Mouse (Mus musculus) hindbrain, embryonic 11.5 days (tissue): Measurements from ENCODE around the gene Pgm5. TPM values are rescaled to one million over a fixed set of nuclear protein-coding genes. Genes with fewer than 3 reads are reported as not detected.
"Not testable (repeated sequence)": the region's sequence is repeated elsewhere in the genome, so short reads cannot be mapped to it uniquely, and the experiment has no call there.

Experiments used
- ATAC-seq: fragments of 200-750 bp; cut with Nextera tagmentation; 2 replicates; pipeline ENCODE4 v1.8.0; 2017; ENCODE audit warnings: mild to moderate bottlenecking, moderate TSS enrichment, moderate library complexity; ENCODE audit not compliant: low FRiP score
- DNase-seq: peaks from one replicate; pipeline ENCODE4 v3.0.0-alpha.2; 2015; ENCODE audit warnings: low spot score
- H3K27ac ChIP-seq: fragments of 300-500 bp; sonication (generic); 2 replicates; pipeline ENCODE4 v1.5.1; 2014; ENCODE audit warnings: mild to moderate bottlenecking, low read depth, low read length
- H3K27me3 ChIP-seq: fragments of 300-500 bp; sonication (generic); 2 replicates; pipeline ENCODE4 v1.6.1; 2014; ENCODE audit warnings: mild to moderate bottlenecking, low read length, moderate library complexity, mixed read lengths; ENCODE audit not compliant: control insufficient read depth, insufficient read depth
- H3K36me3 ChIP-seq: fragments of 300-500 bp; sonication (generic); 2 replicates; pipeline ENCODE4 v1.6.1; 2014; ENCODE audit warnings: mild to moderate bottlenecking, low read length, moderate library complexity, mixed read lengths; ENCODE audit not compliant: control insufficient read depth, insufficient read depth
- H3K4me1 ChIP-seq: fragments of 300-500 bp; sonication (generic); replicated peaks from 2 replicates; pipeline ENCODE4 v1.6.1; 2014; ENCODE audit warnings: low read length, mixed read lengths; ENCODE audit not compliant: control insufficient read depth, insufficient read depth
- H3K4me2 ChIP-seq: fragments of 300-500 bp; sonication (generic); replicated peaks from 2 replicates; pipeline ENCODE4 v1.6.1; 2014; ENCODE audit warnings: mild to moderate bottlenecking, low read depth, low read length
- H3K4me3 ChIP-seq: fragments of 300-500 bp; sonication (generic); 2 replicates; pipeline ENCODE4 v1.5.1; 2014; ENCODE audit warnings: low read depth, low read length
- H3K9ac ChIP-seq: fragments of 300-500 bp; sonication (generic); 2 replicates; pipeline ENCODE4 v1.6.1; 2014; ENCODE audit warnings: low read depth, low read length
- H3K9me3 ChIP-seq: fragments of 300-500 bp; sonication (generic); 2 replicates; pipeline ENCODE4 v1.6.1; 2016; ENCODE audit warnings: low read length; ENCODE audit not compliant: control insufficient read depth
- WGBS: fragments of 180-500 bp; shearing (Covaris S2); extraction: QIAGEN DNeasy Blood & Tissue Kit; methylation state at CpG from one replicate; pipeline ENCODE4 v1.1.7; 2014; 5-methylcytosine and 5-hydroxymethylcytosine counted together
- polyA plus RNA-seq: library from polyadenylated mRNA; unstranded; fragments of >200 nt; fragmentation: Nextera tagmentation; extraction: Ambion mirVana; gene quantifications from 2 replicates; pipeline ENCODE4 v1.2.1, GENCODE M21; 2014

Pgm5 gene
- polyA plus RNA-seq, 1 experiment from 2014 or later, result 1.2 TPM

DNA sequence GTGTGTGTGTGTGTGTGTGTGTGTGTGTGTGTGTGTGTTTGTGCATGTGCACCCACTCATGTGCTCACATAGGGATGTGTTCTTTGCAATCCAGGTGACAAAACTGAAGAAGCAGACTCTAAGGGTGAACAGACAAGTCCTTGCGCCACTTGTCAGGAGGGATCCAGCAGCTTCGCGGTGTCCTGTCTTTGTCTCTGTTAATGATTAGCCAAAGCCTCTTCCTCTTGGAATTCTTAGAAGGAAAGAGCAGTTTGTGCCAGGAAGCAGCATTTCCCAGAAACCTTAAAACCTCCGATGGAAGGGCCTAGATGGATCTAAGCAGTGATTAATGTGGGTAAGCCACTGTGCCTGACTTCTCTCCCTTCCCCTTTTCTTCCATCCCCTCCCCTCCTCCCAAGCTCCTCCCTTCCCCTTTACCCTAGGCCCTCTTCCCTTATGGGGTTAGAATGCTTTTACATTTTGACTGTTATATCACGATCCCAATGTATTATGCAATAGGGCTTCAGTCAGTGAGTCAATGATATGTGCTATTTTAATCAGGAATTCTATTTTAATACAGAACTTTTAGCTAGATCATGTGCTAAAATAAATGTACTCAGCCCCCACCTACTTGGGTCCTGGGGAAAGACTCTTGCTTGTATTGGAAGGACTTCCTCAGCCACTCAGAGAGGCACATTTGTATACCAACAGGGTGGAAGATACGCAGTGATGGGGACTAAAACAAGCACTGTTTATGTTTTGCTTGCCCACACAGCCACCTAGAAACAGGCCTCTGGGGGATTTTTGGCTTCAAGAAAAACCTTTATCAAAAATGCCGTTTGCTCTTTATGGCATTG is 154.4 kb downstream of the Pgm5 start:
- ATAC-seq, result no peak

GRCm38 (mm10) chr19:24705395-24705794 is 156.3 kb downstream of the Pgm5 start:
- no peaks in the 10 kb centered on the region for H3K36me3 ChIP-seq
- H3K4me2 ChIP-seq, result no peak overlapping the region
- no peak overlapping the region for H3K27ac ChIP-seq
- H3K27me3 ChIP-seq, result no peaks in the 10 kb centered on the region
- H3K9ac ChIP-seq, result no peak overlapping the region
- 79% methylated on average over 1 of the region's 1 CpGs for WGBS
- H3K9me3 ChIP-seq, result no peaks in the 10 kb centered on the region
- H3K4me3 ChIP-seq, result no peak overlapping the region
- ATAC-seq, result no peak
- peak; percentile 78 for DNase-seq
- H3K4me1 ChIP-seq, result no peaks in the 10 kb centered on the region

More for the DNA sequence above, 154.4 kb downstream of the Pgm5 start:
- no peaks in the 10 kb centered on the region for H3K9me3 ChIP-seq
- H3K27ac ChIP-seq, result no peak overlapping the region
- WGBS, result 68% methylated on average over 7 of the region's 7 CpGs
- no peak overlapping the region for H3K4me2 ChIP-seq
- H3K4me1 ChIP-seq, result no peaks in the 10 kb centered on the region
- no peaks in the 10 kb centered on the region for H3K27me3 ChIP-seq
- H3K9ac ChIP-seq, result no peak overlapping the region
- no peak for DNase-seq
- H3K4me3 ChIP-seq, result no peak overlapping the region
- no peaks in the 10 kb centered on the region for H3K36me3 ChIP-seq

- Histone ChIP-seq H3K9me3 (no peaks in the 10 kb centered on the region), H3K9ac (no peak overlapping the region), H3K36me3 (no peaks in the 10 kb centered on the region), H3K27ac (no peak overlapping the region), H3K4me3 (no peak overlapping the region), H3K4me2 (no peak overlapping the region), H3K27me3 (no peaks in the 10 kb centered on the region), H3K4me1 (no peaks in the 10 kb centered on the region)
- no peak for ATAC-seq
- WGBS, result 80% methylated on average over 2 of the region's 2 CpGs
- DNase-seq, result no peak
Observed at GRCm38 (mm10) chr19:24704326-24704725, 157.3 kb downstream of the Pgm5 start.

- DNase-seq (no peak), ATAC-seq (no peak)
- Histone ChIP-seq H3K36me3 (no peaks in the 10 kb centered on the region), H3K9me3 (no peaks in the 10 kb centered on the region), H3K9ac (no peak overlapping the region), H3K27ac (no peak overlapping the region), H3K4me1 (no peaks in the 10 kb centered on the region), H3K4me2 (no peak overlapping the region), H3K27me3 (no peaks in the 10 kb centered on the region), H3K4me3 (no peak overlapping the region)
- WGBS, result 75% methylated on average over 8 of the region's 8 CpGs
Observed at GRCm38 (mm10) chr19:24703680-24704079, 158.0 kb downstream of the Pgm5 start.

GRCm38 (mm10) chr19:24703168-24703567 is 158.5 kb downstream of the Pgm5 start:
- H3K4me1 ChIP-seq, H3K36me3 ChIP-seq, ATAC-seq, H3K9me3 ChIP-seq, H3K4me3 ChIP-seq, H3K27ac ChIP-seq, H3K27me3 ChIP-seq, DNase-seq, H3K9ac ChIP-seq, H3K4me2 ChIP-seq: not testable (repeated sequence)
- 71% methylated on average over 1 of the region's 1 CpGs for WGBS

GRCm38 (mm10) chr19:24701716-24702115 is 159.9 kb downstream of the Pgm5 start:
- no peak overlapping the region for H3K27ac ChIP-seq
- 71% methylated on average over 8 of the region's 8 CpGs for WGBS
- no peak for ATAC-seq

GRCm38 (mm10) chr19:24700664-24701063 is 161.0 kb downstream of the Pgm5 start:
- ATAC-seq, result no peak
- no peak overlapping the region for H3K4me3 ChIP-seq
- H3K27me3 ChIP-seq, result no peaks in the 10 kb centered on the region
- no peaks in the 10 kb centered on the region for H3K9me3 ChIP-seq
- H3K36me3 ChIP-seq, result no peaks in the 10 kb centered on the region
- no peak overlapping the region for H3K4me2 ChIP-seq
- no peak for DNase-seq
- no peak overlapping the region for H3K27ac ChIP-seq
- WGBS, result 82% methylated on average over 5 of the region's 5 CpGs
- no peaks in the 10 kb centered on the region for H3K4me1 ChIP-seq
- no peak overlapping the region for H3K9ac ChIP-seq

More at GRCm38 (mm10) chr19:24701716-24702115, 159.9 kb downstream of the Pgm5 start:
- Histone ChIP-seq H3K4me3 (no peak overlapping the region), H3K9me3 (no peaks in the 10 kb centered on the region), H3K9ac (no peak overlapping the region), H3K27me3 (no peaks in the 10 kb centered on the region), H3K4me2 (no peak overlapping the region), H3K36me3 (no peaks in the 10 kb centered on the region), H3K4me1 (no peaks in the 10 kb centered on the region)
- DNase-seq, result no peak

GRCm38 (mm10) chr19:24699910-24700309 is 161.7 kb downstream of the Pgm5 start:
- no peak for ATAC-seq
- DNase-seq, result peak; percentile 25
- Histone ChIP-seq H3K4me1 (no peaks in the 10 kb centered on the region), H3K27ac (no peak overlapping the region), H3K9ac (no peak overlapping the region), H3K4me3 (no peak overlapping the region), H3K4me2 (no peak overlapping the region), H3K36me3 (no peaks in the 10 kb centered on the region), H3K9me3 (no peaks in the 10 kb centered on the region), H3K27me3 (no peaks in the 10 kb centered on the region)

- ATAC-seq, result no peak
Observed at GRCm38 (mm10) chr19:24699196-24699595, 162.5 kb downstream of the Pgm5 start.

More at GRCm38 (mm10) chr19:24699196-24699595, 162.5 kb downstream of the Pgm5 start:
- no peaks in the 10 kb centered on the region for H3K9me3 ChIP-seq
- H3K36me3 ChIP-seq, result no peaks in the 10 kb centered on the region
- 69% methylated on average over 3 of the region's 3 CpGs for WGBS
- no peaks in the 10 kb centered on the region for H3K4me1 ChIP-seq
- no peak overlapping the region for H3K9ac ChIP-seq
- no peaks in the 10 kb centered on the region for H3K27me3 ChIP-seq
- no peak overlapping the region for H3K4me2 ChIP-seq
- DNase-seq, result no peak
- no peak overlapping the region for H3K27ac ChIP-seq
- H3K4me3 ChIP-seq, result no peak overlapping the region
